Mouse (Mus musculus): ENCODE data around the gene Tcf23. TPM values are rescaled to one million over a fixed set of nuclear protein-coding genes. Genes with fewer than 3 reads are reported as not detected.
"Not testable (repeated sequence)": the region's sequence is repeated elsewhere in the genome, so short reads cannot be mapped to it uniquely, and the experiment has no call there.

Tcf23 gene
- polyA plus RNA-seq, 1 experiment, result not detected

- Histone ChIP-seq H3K27ac (ENCODE audit: insufficient read depth, low read depth, low read length) (no peak overlapping the region), H3K4me3 (ENCODE audit: insufficient read depth, low read depth, low read length) (no peak overlapping the region), H3K4me1 (ENCODE audit: control insufficient read depth, insufficient read depth, low read length) (no peaks in the 10 kb centered on the region)
- 76% methylated on average over 7 of the region's 7 CpGs for WGBS
- TF ChIP-seq POLR2A (IDR thresholded peaks at IDR 0.05; ENCODE audit: insufficient read depth, low read depth, low read length) (no peak), CTCF (IDR thresholded peaks at IDR 0.05; ENCODE audit: insufficient read depth, low read depth, low read length) (no peak)
Observed at GRCm38 (mm10) chr5:31000122-31000521, 31.7 kb downstream of the Tcf23 start.

GRCm38 (mm10) chr5:31000993-31001392 is 32.5 kb downstream of the Tcf23 start:
- 89% methylated on average over 2 of the region's 2 CpGs for WGBS
- no peak overlapping the region for H3K4me3 ChIP-seq (ENCODE audit: insufficient read depth, low read depth, low read length)
- no peak for TF ChIP-seq POLR2A (IDR thresholded peaks at IDR 0.05; ENCODE audit: insufficient read depth, low read depth, low read length)
- TF ChIP-seq CTCF (IDR thresholded peaks at IDR 0.05; ENCODE audit: insufficient read depth, low read depth, low read length), result no peak
- no peaks in the 10 kb centered on the region for H3K4me1 ChIP-seq (ENCODE audit: control insufficient read depth, insufficient read depth, low read length)
- H3K27ac ChIP-seq (ENCODE audit: insufficient read depth, low read depth, low read length), result no peak overlapping the region

GRCm38 (mm10) chr5:31001560-31001959 is 33.1 kb downstream of the Tcf23 start:
- Histone ChIP-seq H3K4me3 (ENCODE audit: insufficient read depth, low read depth, low read length) (no peak overlapping the region), H3K27ac (ENCODE audit: insufficient read depth, low read depth, low read length) (no peak overlapping the region), H3K4me1 (ENCODE audit: control insufficient read depth, insufficient read depth, low read length) (no peaks in the 10 kb centered on the region)
- TF ChIP-seq CTCF (IDR thresholded peaks at IDR 0.05; ENCODE audit: insufficient read depth, low read depth, low read length) (no peak), POLR2A (IDR thresholded peaks at IDR 0.05; ENCODE audit: insufficient read depth, low read depth, low read length) (no peak)
- 84% methylated on average over 4 of the region's 4 CpGs for WGBS

GRCm38 (mm10) chr5:31004184-31004583 is 35.7 kb downstream of the Tcf23 start:
- H3K27ac ChIP-seq (ENCODE audit: insufficient read depth, low read depth, low read length), result no peak overlapping the region
- no peaks in the 10 kb centered on the region for H3K4me1 ChIP-seq (ENCODE audit: control insufficient read depth, insufficient read depth, low read length)
- H3K4me3 ChIP-seq (ENCODE audit: insufficient read depth, low read depth, low read length), result no peak overlapping the region
- TF ChIP-seq POLR2A (IDR thresholded peaks at IDR 0.05; ENCODE audit: insufficient read depth, low read depth, low read length) (no peak), CTCF (IDR thresholded peaks at IDR 0.05; ENCODE audit: insufficient read depth, low read depth, low read length) (peak; percentile 56)
- 3% methylated on average over 5 of the region's 5 CpGs for WGBS

- H3K4me3 ChIP-seq (ENCODE audit: insufficient read depth, low read depth, low read length), result no peak overlapping the region
- TF ChIP-seq POLR2A (IDR thresholded peaks at IDR 0.05; ENCODE audit: insufficient read depth, low read depth, low read length) (no peak), CTCF (IDR thresholded peaks at IDR 0.05; ENCODE audit: insufficient read depth, low read depth, low read length) (no peak)
- 71% methylated on average over 3 of the region's 3 CpGs for WGBS
- H3K27ac ChIP-seq (ENCODE audit: insufficient read depth, low read depth, low read length), result no peak overlapping the region
- H3K4me1 ChIP-seq (ENCODE audit: control insufficient read depth, insufficient read depth, low read length), result no peaks in the 10 kb centered on the region
Observed at GRCm38 (mm10) chr5:31012737-31013136, 44.3 kb downstream of the Tcf23 start.

GRCm38 (mm10) chr5:31015913-31016312 is 47.5 kb downstream of the Tcf23 start:
- Histone ChIP-seq H3K4me3 (ENCODE audit: insufficient read depth, low read depth, low read length) (no peak overlapping the region), H3K27ac (ENCODE audit: insufficient read depth, low read depth, low read length) (no peak overlapping the region), H3K4me1 (ENCODE audit: control insufficient read depth, insufficient read depth, low read length) (no peaks in the 10 kb centered on the region)
- 87% methylated on average over 2 of the region's 2 CpGs for WGBS
- TF ChIP-seq CTCF (IDR thresholded peaks at IDR 0.05; ENCODE audit: insufficient read depth, low read depth, low read length) (no peak), POLR2A (IDR thresholded peaks at IDR 0.05; ENCODE audit: insufficient read depth, low read depth, low read length) (no peak)

- 83% methylated on average over 5 of the region's 5 CpGs for WGBS
- H3K4me1 ChIP-seq (ENCODE audit: control insufficient read depth, insufficient read depth, low read length); H3K4me3 ChIP-seq (ENCODE audit: insufficient read depth, low read depth, low read length); H3K27ac ChIP-seq (ENCODE audit: insufficient read depth, low read depth, low read length): not testable (repeated sequence)
Observed at GRCm38 (mm10) chr5:31021790-31022189, 53.3 kb downstream of the Tcf23 start.

GRCm38 (mm10) chr5:31022690-31023089 is 54.2 kb downstream of the Tcf23 start:
- Histone ChIP-seq H3K4me1 (ENCODE audit: control insufficient read depth, insufficient read depth, low read length) (no peaks in the 10 kb centered on the region), H3K4me3 (ENCODE audit: insufficient read depth, low read depth, low read length) (no peak overlapping the region), H3K27ac (ENCODE audit: insufficient read depth, low read depth, low read length) (no peak overlapping the region)
- WGBS, result 34% methylated on average over 1 of the region's 1 CpGs
- no peak for TF ChIP-seq CTCF (IDR thresholded peaks at IDR 0.05; ENCODE audit: insufficient read depth, low read depth, low read length)
- no peak for TF ChIP-seq POLR2A (IDR thresholded peaks at IDR 0.05; ENCODE audit: insufficient read depth, low read depth, low read length)

GRCm38 (mm10) chr5:31023254-31023653 is 54.8 kb downstream of the Tcf23 start:
- H3K27ac ChIP-seq (ENCODE audit: insufficient read depth, low read depth, low read length), result no peak overlapping the region
- no peaks in the 10 kb centered on the region for H3K4me1 ChIP-seq (ENCODE audit: control insufficient read depth, insufficient read depth, low read length)
- TF ChIP-seq CTCF (IDR thresholded peaks at IDR 0.05; ENCODE audit: insufficient read depth, low read depth, low read length) (no peak), POLR2A (IDR thresholded peaks at IDR 0.05; ENCODE audit: insufficient read depth, low read depth, low read length) (no peak)
- WGBS, result 35% methylated on average over 4 of the region's 4 CpGs
- H3K4me3 ChIP-seq (ENCODE audit: insufficient read depth, low read depth, low read length), result no peak overlapping the region

- no peaks in the 10 kb centered on the region for H3K4me1 ChIP-seq (ENCODE audit: control insufficient read depth, insufficient read depth, low read length)
- no peak overlapping the region for H3K27ac ChIP-seq (ENCODE audit: insufficient read depth, low read depth, low read length)
- TF ChIP-seq CTCF (IDR thresholded peaks at IDR 0.05; ENCODE audit: insufficient read depth, low read depth, low read length) (no peak), POLR2A (IDR thresholded peaks at IDR 0.05; ENCODE audit: insufficient read depth, low read depth, low read length) (no peak)
- no peak overlapping the region for H3K4me3 ChIP-seq (ENCODE audit: insufficient read depth, low read depth, low read length)
Observed at GRCm38 (mm10) chr5:31024641-31025040, 56.2 kb downstream of the Tcf23 start.

Other genes with a start within 250 kb of the Tcf23 start
- not detected in 2 replicates for gene Mapre3, start 154.0 kb upstream of the Tcf23 start, polyA plus RNA-seq (2012; ENCODE audit: insufficient read depth, insufficient read length, low replicate concordance, missing spikeins)
- not detected in 2 replicates for gene Tmem214, start 100.7 kb upstream of the Tcf23 start, polyA plus RNA-seq (2012; ENCODE audit: insufficient read depth, insufficient read length, low replicate concordance, missing spikeins)
- not detected in 2 replicates for gene Agbl5, start 80.0 kb upstream of the Tcf23 start, polyA plus RNA-seq (2012; ENCODE audit: insufficient read depth, insufficient read length, low replicate concordance, missing spikeins)
- not detected in 2 replicates for gene Ost4, start 60.9 kb upstream of the Tcf23 start, polyA plus RNA-seq (2012; ENCODE audit: insufficient read depth, insufficient read length, low replicate concordance, missing spikeins)
- gene Emilin1, start 55.3 kb upstream of the Tcf23 start, polyA plus RNA-seq (2012; ENCODE audit: insufficient read depth, insufficient read length, low replicate concordance, missing spikeins), result not detected in 2 replicates
- not detected in 2 replicates for gene Khk, start 47.2 kb upstream of the Tcf23 start, polyA plus RNA-seq (2012; ENCODE audit: insufficient read depth, insufficient read length, low replicate concordance, missing spikeins)
- not detected in 2 replicates for gene Cgref1, start 23.1 kb upstream of the Tcf23 start, polyA plus RNA-seq (2012; ENCODE audit: insufficient read depth, insufficient read length, low replicate concordance, missing spikeins)
- gene Preb, start 8.3 kb upstream of the Tcf23 start, polyA plus RNA-seq (2012; ENCODE audit: insufficient read depth, insufficient read length, low replicate concordance, missing spikeins), result not detected in 2 replicates
- not detected in 2 replicates for gene Atraid, start 79.7 kb downstream of the Tcf23 start, polyA plus RNA-seq (2012; ENCODE audit: insufficient read depth, insufficient read length, low replicate concordance, missing spikeins)
- not detected in 2 replicates for gene Slc5a6, start 80.3 kb downstream of the Tcf23 start, polyA plus RNA-seq (2012; ENCODE audit: insufficient read depth, insufficient read length, low replicate concordance, missing spikeins)
- not detected in 2 replicates for gene Cad, start 86.1 kb downstream of the Tcf23 start, polyA plus RNA-seq (2012; ENCODE audit: insufficient read depth, insufficient read length, low replicate concordance, missing spikeins)
- gene Dnajc5g, start 137.6 kb downstream of the Tcf23 start, polyA plus RNA-seq (2012; ENCODE audit: insufficient read depth, insufficient read length, low replicate concordance, missing spikeins), result not detected in 2 replicates
- not detected in 2 replicates for gene Slc30a3, start 139.6 kb downstream of the Tcf23 start, polyA plus RNA-seq (2012; ENCODE audit: insufficient read depth, insufficient read length, low replicate concordance, missing spikeins)
- gene Trim54, start 148.1 kb downstream of the Tcf23 start, polyA plus RNA-seq (2012; ENCODE audit: insufficient read depth, insufficient read length, low replicate concordance, missing spikeins), result not detected in 2 replicates
- gene Ucn, start 170.2 kb downstream of the Tcf23 start, polyA plus RNA-seq (2012; ENCODE audit: insufficient read depth, insufficient read length, low replicate concordance, missing spikeins), result not detected in 2 replicates
- gene Mpv17, start 185.6 kb downstream of the Tcf23 start, polyA plus RNA-seq (2012; ENCODE audit: insufficient read depth, insufficient read length, low replicate concordance, missing spikeins), result not detected in 2 replicates
- not detected in 2 replicates for gene Gm29609, start 211.2 kb downstream of the Tcf23 start, polyA plus RNA-seq (2012; ENCODE audit: insufficient read depth, insufficient read length, low replicate concordance, missing spikeins)
- not detected in 2 replicates for gene Gtf3c2, start 211.5 kb downstream of the Tcf23 start, polyA plus RNA-seq (2012; ENCODE audit: insufficient read depth, insufficient read length, low replicate concordance, missing spikeins)
- not detected in 2 replicates for gene Snx17, start 224.6 kb downstream of the Tcf23 start, polyA plus RNA-seq (2012; ENCODE audit: insufficient read depth, insufficient read length, low replicate concordance, missing spikeins)
- not detected in 2 replicates for gene Eif2b4, start 224.8 kb downstream of the Tcf23 start, polyA plus RNA-seq (2012; ENCODE audit: insufficient read depth, insufficient read length, low replicate concordance, missing spikeins)
- not detected in 2 replicates for gene Zfp513, start 233.6 kb downstream of the Tcf23 start, polyA plus RNA-seq (2012; ENCODE audit: insufficient read depth, insufficient read length, low replicate concordance, missing spikeins)

All from olfactory bulb, adult 2 months (tissue).